Mouse (Mus musculus) olfactory bulb, adult 2 months (tissue): Measurements from ENCODE around the gene Cyp26a1. TPM values are rescaled to one million over a fixed set of nuclear protein-coding genes. Genes with fewer than 3 reads are reported as not detected.
A peak's percentile ranks its signal among the peaks of the same experiment; 100 is the strongest.

Experiments
- H3K27ac ChIP-seq: fragments of 200-500 bp; 2 replicates; pipeline ENCODE4 v1.5.1; 2012; ENCODE audit warnings: low read depth, low read length; ENCODE audit not compliant: insufficient read depth
- H3K4me1 ChIP-seq: fragments of 200-500 bp; 2 replicates; pipeline ENCODE4 v1.6.1; 2012; ENCODE audit warnings: low read length; ENCODE audit not compliant: control insufficient read depth, insufficient read depth
- H3K4me3 ChIP-seq: fragments of 200-500 bp; 2 replicates; pipeline ENCODE4 v1.5.1; 2012; ENCODE audit warnings: mild to moderate bottlenecking, low read depth, low read length, moderate library complexity; ENCODE audit not compliant: insufficient read depth
- CTCF ChIP-seq: fragments of 200-500 bp; IDR thresholded peaks from 2 replicates; pipeline ENCODE4 v1.5.1; 2012; ENCODE audit warnings: low read depth, mild to moderate bottlenecking, low read length, moderate library complexity; ENCODE audit not compliant: insufficient read depth
- POLR2A ChIP-seq: fragments of 200-500 bp; IDR thresholded peaks from 2 replicates; pipeline ENCODE4 v1.6.1; 2012; ENCODE audit warnings: mild to moderate bottlenecking, low read depth, low read length, moderate library complexity; ENCODE audit not compliant: insufficient read depth
- WGBS: fragments of 180-500 bp; shearing (Covaris S2); methylation state at CpG from one replicate; pipeline ENCODE4 v1.1.7; 2018; 5-methylcytosine and 5-hydroxymethylcytosine counted together
- polyA plus RNA-seq: library from polyadenylated mRNA; stranded (reverse); fragments of >200 nt; gene quantifications from 2 replicates; pipeline ENCODE4 v1.2.4, GENCODE M21; 2012; ENCODE audit warnings: low replicate concordance; ENCODE audit not compliant: missing spikeins, insufficient read depth, insufficient read length

The Cyp26a1 gene
- polyA plus RNA-seq, 1 experiment, result not detected

DNA sequence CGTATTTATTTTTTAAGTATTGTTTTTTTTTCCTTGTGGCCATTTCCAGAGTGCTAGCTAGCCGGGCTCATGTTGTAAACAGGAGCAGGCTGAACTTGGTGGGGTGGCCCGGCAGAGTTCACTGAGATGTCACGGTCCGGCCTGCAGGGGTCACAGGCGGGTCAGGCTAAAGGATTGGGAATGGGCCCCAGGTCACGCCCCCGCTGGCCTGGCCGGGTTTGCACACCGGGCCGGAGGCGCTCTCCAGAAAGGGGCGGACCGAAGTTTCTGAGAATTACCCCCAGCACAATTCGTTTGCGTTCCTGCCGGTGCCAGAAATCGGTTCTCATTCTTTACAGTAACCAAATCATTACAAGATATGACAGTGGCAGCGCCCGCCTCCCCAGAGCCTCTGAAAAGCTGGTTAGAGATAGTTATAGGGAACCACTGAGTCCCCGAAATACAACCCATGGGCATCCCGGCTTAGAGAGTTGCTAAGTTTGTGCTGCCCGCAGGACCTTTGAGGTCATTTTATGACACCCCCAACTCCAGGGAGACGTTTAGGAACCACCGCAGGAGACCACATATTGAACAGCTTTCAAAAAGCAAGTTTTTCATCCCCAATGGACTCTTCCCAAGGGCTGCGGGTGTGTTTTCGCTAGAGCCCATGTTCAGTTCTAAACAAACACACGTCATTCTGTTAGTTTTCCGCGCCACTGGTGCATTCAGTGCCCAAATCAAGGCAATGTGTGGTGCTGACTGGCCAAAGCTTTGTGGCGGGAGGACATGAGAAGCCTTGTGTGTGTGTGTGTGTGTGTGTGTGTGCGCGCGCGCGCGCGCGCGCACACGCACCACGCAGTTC is 1.6 kb upstream of the Cyp26a1 start:
- no peak overlapping the region for H3K27ac ChIP-seq
- H3K4me3 ChIP-seq, result no peak overlapping the region
- 5% methylated on average over 42 of the region's 42 CpGs for WGBS
- H3K4me1 ChIP-seq, result peaks cover 35% of the 10 kb centered on the region
- no peak for TF ChIP-seq CTCF
- no peak for TF ChIP-seq POLR2A

DNA sequence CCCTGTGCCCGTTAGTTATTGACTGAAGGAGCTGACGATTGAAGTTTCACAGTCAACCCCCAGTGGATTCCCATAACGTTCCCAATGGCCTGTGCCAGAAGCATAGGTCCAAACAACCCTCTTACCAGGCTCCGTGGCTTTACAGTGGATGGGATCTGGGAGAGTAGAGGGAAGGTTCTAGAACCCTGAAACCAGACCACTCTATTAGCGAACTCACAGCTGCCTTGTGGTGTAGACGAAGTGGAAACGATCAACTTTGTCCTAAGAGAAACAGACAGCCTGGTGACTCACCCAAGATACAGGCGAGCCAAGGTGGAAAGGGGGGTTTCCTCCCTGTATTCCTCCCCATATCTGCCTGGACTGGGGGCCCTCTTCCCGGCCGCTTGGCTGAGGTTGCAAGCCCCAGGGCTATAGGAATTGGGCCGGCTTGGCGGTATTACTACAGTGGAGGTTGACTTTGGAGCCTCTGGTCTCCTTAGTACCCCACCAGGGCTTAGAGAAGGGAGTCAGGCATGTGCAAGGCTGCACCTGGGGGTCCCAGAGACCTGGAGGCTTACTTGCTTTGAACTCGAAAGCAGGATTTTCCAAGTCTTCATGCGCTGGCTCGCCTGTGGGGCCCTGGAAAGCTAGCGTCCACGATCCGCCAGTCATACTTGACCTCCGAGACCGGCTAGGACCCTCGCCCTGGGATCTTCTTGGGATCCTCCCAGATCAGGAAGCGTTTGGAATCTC is 829 bp upstream of the Cyp26a1 start:
- H3K27ac ChIP-seq, result no peak overlapping the region
- TF ChIP-seq CTCF (no peak), POLR2A (no peak)
- peaks cover 35% of the 10 kb centered on the region for H3K4me1 ChIP-seq
- H3K4me3 ChIP-seq, result 0 out of 2 replicates have a peak overlapping the region, but pooled peaks have one; percentile 5
- 6% methylated on average over 22 of the region's 22 CpGs for WGBS

DNA sequence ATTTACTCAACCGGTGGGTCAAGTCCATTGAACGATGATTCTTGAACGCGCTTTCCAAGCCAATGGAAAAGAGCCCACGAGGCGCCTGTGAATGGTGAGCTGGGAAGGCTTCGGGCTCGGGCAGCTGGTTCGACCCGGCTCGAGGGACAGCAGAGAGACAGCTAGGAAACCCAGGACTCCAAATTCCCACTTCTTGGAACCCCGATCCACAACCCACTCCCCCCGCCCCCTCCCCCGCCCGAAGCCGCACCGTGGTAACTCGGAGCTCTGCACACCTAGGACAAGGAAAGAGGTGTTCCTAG is 312 bp upstream of the Cyp26a1 start:
- TF ChIP-seq CTCF (no peak), POLR2A (no peak)
- Histone ChIP-seq H3K27ac (no peak overlapping the region), H3K4me1 (peaks cover 35% of the 10 kb centered on the region), H3K4me3 (peak overlapping the region; percentile 28; the same call in 1 of the 2 replicates)
- WGBS, result 2% methylated on average over 18 of the region's 18 CpGs

DNA sequence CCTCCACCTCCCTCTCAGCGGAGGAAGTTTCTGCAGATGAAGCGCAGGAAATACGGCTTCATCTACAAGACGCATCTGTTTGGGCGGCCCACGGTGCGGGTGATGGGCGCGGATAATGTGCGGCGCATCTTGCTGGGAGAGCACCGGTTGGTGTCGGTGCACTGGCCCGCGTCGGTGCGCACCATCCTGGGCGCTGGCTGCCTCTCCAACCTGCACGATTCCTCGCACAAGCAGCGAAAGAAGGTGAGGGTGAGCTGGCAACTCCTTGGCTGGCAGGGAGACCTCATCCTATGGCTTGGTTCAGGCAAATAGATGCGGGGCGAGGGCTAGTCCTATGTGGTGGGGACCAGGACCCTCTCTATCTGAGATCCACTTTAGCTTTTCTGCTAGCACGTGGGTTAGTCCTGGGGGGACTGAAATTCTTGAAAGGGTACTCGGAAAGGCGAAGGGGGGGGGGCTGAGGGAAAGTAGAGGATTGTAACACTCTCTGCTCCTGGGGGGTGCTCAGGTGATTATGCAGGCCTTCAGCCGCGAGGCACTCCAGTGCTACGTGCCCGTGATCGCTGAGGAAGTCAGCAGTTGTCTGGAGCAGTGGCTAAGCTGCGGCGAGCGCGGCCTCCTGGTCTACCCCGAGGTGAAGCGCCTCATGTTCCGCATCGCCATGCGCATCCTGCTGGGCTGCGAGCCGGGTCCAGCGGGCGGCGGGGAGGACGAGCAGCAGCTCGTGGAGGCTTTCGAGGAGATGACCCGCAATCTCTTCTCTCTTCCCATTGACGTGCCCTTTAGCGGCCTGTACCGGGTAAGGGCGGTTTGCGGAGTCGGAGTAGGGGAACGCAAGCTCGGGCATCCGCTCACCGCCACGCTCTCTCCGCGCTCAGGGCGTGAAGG is 919 bp downstream of the Cyp26a1 start:
- no peak for TF ChIP-seq CTCF
- no peak for TF ChIP-seq POLR2A
- WGBS, result 2% methylated on average over 63 of the region's 63 CpGs
- H3K4me3 ChIP-seq, result peak overlapping the region; percentile 28; the same call in 1 of the 2 replicates
- H3K4me1 ChIP-seq, result peaks cover 30% of the 10 kb centered on the region
- H3K27ac ChIP-seq, result no peak overlapping the region

DNA sequence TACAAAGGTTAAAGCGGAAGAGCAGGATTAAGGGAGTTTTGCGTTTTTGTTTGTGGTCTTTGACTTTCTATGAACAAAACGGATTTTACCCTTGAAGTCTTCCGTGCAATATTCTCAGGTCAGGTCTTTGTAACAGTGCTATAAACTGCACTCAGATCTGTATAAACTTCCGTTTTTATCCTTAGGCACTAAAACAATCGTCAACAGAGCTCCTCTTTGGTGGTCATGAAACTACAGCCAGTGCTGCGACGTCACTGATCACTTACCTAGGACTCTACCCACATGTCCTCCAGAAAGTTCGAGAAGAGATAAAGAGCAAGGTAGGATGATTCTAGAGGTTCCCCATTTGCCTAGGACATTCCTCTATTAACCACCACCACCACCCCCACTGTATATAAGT is 2.1 kb downstream of the Cyp26a1 start:
- WGBS, result 29% methylated on average over 9 of the region's 9 CpGs
- no peak overlapping the region for H3K27ac ChIP-seq
- no peak overlapping the region for H3K4me3 ChIP-seq
- no peak for TF ChIP-seq CTCF
- TF ChIP-seq POLR2A, result no peak
- H3K4me1 ChIP-seq, result peaks cover 30% of the 10 kb centered on the region

DNA sequence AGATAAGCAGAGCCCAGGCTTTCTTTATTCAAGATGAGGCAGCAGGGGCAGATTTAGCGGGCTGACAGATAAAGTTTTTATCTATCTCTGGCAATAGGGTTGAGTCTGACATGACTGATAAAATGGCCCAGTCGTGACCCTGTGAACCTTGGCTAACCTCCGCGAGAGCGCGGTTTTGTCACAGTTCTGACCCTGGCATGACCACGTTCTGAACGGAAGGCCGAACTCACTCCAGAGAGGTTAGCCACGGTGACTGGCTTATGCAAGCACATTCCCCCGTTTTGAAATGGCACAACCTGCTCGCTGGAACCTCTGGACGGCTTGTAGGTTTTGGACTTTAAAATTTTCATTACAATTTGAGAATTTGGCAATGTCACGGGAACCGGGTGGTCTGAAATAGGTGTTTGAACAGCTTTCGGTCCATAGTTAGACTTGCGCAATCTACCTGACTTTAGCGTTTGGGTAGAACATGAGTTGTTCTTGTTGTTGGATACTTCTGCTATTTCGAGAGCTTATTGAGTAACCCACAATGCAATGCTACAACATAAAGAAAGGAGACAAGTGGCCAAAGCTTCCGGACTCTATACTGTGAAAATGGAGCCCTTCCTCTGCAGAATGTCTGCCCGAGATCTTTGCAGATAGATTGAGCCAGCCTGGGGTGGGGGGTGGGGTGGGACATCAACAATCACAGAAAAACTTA is 4.9 kb downstream of the Cyp26a1 start:
- TF ChIP-seq CTCF (no peak), POLR2A (no peak)

DNA sequence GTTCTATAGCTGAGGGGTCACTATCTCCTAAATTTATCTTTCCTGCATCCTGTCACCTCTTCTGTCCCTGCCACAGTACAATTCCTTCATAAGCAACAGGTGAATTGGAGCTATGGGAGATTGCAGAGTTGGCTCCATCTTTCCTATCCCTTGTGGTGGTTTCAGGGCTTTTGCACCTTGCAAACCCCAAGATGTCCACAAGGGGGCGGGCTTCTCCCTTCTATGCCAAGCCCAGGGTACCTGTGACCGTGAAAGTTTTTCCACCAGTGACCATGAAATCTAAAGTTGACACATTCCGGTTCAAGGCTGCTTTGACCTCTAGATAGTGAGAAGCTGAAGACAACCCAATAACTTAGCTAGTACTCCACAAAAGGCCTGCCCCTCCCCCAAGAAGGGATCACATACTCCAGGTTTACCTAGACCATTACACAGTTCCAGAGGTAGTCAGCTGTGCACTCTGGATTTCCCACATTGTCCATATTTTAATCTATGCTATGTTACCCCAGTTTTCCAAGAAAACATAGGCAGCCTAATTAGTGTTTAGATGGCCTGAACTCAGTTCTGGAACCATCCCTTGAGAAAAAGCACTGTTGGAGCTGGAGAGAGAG is 6.4 kb downstream of the Cyp26a1 start:
- Histone ChIP-seq H3K4me1 (peaks cover 4% of the 10 kb centered on the region), H3K27ac (no peak overlapping the region), H3K4me3 (no peak overlapping the region)
- WGBS, result 11% methylated on average over 3 of the region's 3 CpGs
- TF ChIP-seq CTCF (peak; percentile 70), POLR2A (no peak)

More for the DNA sequence above, 4.9 kb downstream of the Cyp26a1 start:
- WGBS, result 89% methylated on average over 21 of the region's 21 CpGs
- H3K4me3 ChIP-seq, result no peak overlapping the region
- H3K4me1 ChIP-seq, result peaks cover 18% of the 10 kb centered on the region
- H3K27ac ChIP-seq, result no peak overlapping the region

DNA sequence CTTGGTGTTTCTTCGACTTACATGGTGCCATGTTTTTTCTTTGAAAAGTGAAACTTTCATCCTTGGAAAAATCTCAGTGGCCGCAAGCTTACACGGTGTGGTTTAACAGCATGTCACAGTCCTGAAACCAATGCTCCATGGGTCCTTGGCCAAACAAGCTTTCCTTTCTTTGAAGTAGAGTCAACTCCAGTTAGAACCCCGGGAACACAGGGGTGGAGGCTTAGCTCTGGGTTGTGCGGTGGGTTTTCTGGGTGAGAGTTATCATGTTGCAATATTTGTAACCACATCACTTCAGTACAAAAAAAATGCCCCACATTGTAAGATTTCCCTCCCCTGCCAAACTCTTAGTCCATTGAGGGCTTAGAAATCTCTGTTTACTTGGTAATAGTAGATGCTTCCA is 8.1 kb downstream of the Cyp26a1 start:
- H3K4me3 ChIP-seq, result no peak overlapping the region
- no peaks in the 10 kb centered on the region for H3K4me1 ChIP-seq
- no peak overlapping the region for H3K27ac ChIP-seq
- TF ChIP-seq CTCF (no peak), POLR2A (no peak)
- 85% methylated on average over 5 of the region's 5 CpGs for WGBS
